Mouse (Mus musculus) E14TG2a.4 (cell line): ENCODE results near the gene Hist1h3d.

Experiments
- H3K27me3 ChIP-seq: 2 replicates; pipeline ENCODE4 v1.6.1; 2014; ENCODE audit warnings: low read length, control low read depth; ENCODE audit not compliant: insufficient read depth
- H3K36me3 ChIP-seq: 2 replicates; pipeline ENCODE4 v1.6.1; 2014; ENCODE audit warnings: low read length, control low read depth; ENCODE audit not compliant: insufficient read depth
- H3K4me1 ChIP-seq: replicated peaks from 2 replicates; pipeline ENCODE4 v1.6.1; 2014; ENCODE audit warnings: low read depth, low read length, control low read depth
- H3K4me3 ChIP-seq: replicated peaks from 2 replicates; pipeline ENCODE4 v1.5.1; 2014; ENCODE audit warnings: mild to moderate bottlenecking, low read length
- H3K9me3 ChIP-seq: 2 replicates; pipeline ENCODE4 v1.6.1; 2014; ENCODE audit warnings: low read length, control low read depth
- CTCF ChIP-seq: conservative IDR thresholded peaks from 2 replicates; pipeline ENCODE4 v1.5.1; 2014; ENCODE audit warnings: low read length
- NANOG ChIP-seq: IDR thresholded peaks from 2 replicates; pipeline ENCODE4 v1.6.1; 2014; ENCODE audit warnings: borderline replicate concordance, low read length, mixed read lengths
- POU5F1 ChIP-seq: IDR thresholded peaks from 2 replicates; pipeline ENCODE4 v1.6.1; 2014; ENCODE audit warnings: low read length, borderline replicate concordance

Hist1h3d gene

DNA sequence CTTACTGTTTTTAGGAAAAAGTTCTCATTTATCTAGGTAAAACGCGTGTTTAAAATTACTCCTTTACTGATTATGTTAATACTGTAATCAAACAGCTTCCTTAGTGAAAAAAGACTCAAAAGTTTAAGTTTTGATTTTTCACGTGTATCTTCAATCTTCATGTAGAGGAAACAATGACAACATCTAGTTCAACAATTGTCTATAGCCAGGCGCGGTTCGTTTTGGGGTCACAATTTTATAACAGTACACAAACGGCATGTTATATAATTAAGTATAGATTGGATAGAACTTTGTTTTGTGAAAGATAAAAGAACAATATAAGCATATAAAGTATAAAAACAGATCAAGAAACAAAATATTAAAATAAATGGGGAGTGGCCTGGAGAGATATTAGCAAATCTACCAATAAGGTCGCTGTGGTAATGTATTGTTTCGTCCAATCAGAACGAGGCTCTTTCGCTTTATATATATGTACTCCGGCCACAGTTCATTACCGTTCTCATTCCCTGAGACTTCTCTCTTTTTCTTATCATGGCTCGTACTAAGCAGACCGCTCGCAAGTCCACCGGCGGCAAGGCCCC lies at the start of gene Hist1h3d:
Gene Hist1h3d, plus strand, starts transcription at position 493 of the 581 bp plus-strand sequence.
- H3K27me3 ChIP-seq: no peaks in the 10 kb centered on the region
- no peaks in the 10 kb centered on the region for H3K9me3 ChIP-seq
- TF ChIP-seq CTCF (no peak), POU5F1 (no peak), NANOG (peak; percentile 15; the same call in 1 of the 2 replicates)
- H3K36me3 ChIP-seq: no peaks in the 10 kb centered on the region
- peaks cover 27% of the 10 kb centered on the region for H3K4me1 ChIP-seq
- H3K4me3 ChIP-seq: peak within 1 kb of the TSS; percentile 78

DNA sequence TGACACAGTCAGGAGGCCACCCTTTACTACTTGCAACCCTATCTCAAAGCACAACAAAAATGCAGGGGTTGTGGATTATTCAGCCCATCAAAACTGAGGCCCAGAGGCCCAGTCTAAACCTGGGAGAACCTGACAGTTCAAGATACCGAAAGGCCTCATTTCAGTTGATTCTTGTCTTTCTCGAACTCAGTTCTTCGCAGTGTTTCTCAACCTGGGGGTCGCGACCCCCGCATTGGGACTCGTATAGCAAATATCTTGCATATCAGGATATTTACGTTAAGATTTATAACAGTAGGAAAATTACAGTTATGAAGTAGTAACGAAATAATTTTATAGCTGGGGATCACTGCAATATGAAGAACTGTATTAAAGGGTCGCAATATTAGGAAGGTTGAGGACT lies 49.7 kb upstream of the Hist1h3d start:
- Histone ChIP-seq H3K36me3 (no peaks in the 10 kb centered on the region), H3K4me1 (peaks cover 32% of the 10 kb centered on the region), H3K4me3 (peak overlapping the region; percentile 80), H3K27me3 (no peaks in the 10 kb centered on the region), H3K9me3 (no peaks in the 10 kb centered on the region)
- TF ChIP-seq CTCF: no peak
- no peak for TF ChIP-seq NANOG
- no peak for TF ChIP-seq POU5F1

- no peaks in the 10 kb centered on the region for H3K9me3 ChIP-seq
- TF ChIP-seq NANOG: no peak
- TF ChIP-seq CTCF: no peak
- no peak for TF ChIP-seq POU5F1
- H3K36me3 ChIP-seq: no peaks in the 10 kb centered on the region
These were observed 49.3 kb upstream of the Hist1h3d start for GRCm38 (mm10) chr13:23526312-23526711.

DNA sequence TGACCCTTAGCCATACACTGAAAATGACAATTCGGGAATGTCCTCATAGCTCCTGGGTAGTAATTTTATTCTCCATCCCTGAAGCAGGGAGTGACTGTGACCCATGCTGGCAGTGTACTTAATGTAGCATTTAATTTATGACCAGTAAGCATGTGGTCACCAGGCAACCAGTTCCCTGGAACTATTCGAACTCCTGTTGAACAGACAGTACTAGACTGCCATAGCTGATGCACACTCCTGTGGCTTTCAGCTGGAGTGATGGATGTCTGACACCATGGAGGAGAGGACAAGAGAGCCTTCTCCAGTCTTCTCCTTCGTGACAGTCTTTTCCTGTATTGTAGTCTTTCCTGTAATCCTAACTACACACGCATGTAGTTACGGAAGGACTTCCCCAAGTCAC lies 46.6 kb upstream of the Hist1h3d start:
- H3K27me3 ChIP-seq: no peaks in the 10 kb centered on the region
- TF ChIP-seq CTCF: no peak
- TF ChIP-seq POU5F1: no peak
- TF ChIP-seq NANOG: no peak
- H3K4me1 ChIP-seq: peaks cover 39% of the 10 kb centered on the region
- H3K9me3 ChIP-seq: no peaks in the 10 kb centered on the region
- H3K4me3 ChIP-seq: no peak overlapping the region
- no peaks in the 10 kb centered on the region for H3K36me3 ChIP-seq

More at GRCm38 (mm10) chr13:23526312-23526711, 49.3 kb upstream of the Hist1h3d start:
- Histone ChIP-seq H3K4me3 (peak overlapping the region; percentile 80), H3K4me1 (peaks cover 28% of the 10 kb centered on the region), H3K27me3 (no peaks in the 10 kb centered on the region)

GRCm38 (mm10) chr13:23529480-23530165 lies 45.9 kb upstream of the Hist1h3d start:
- no peak for TF ChIP-seq CTCF
- no peak for TF ChIP-seq POU5F1
- no peak for TF ChIP-seq NANOG
- H3K4me3 ChIP-seq: peak overlapping the region; percentile 83
- peaks cover 39% of the 10 kb centered on the region for H3K4me1 ChIP-seq
- no peaks in the 10 kb centered on the region for H3K36me3 ChIP-seq
- H3K9me3 ChIP-seq: no peaks in the 10 kb centered on the region
- no peaks in the 10 kb centered on the region for H3K27me3 ChIP-seq

- TF ChIP-seq POU5F1 (no peak), NANOG (no peak)
These were observed 45.2 kb upstream of the Hist1h3d start for GRCm38 (mm10) chr13:23530181-23530900.

GRCm38 (mm10) chr13:23530901-23531875 lies 44.4 kb upstream of the Hist1h3d start, which contains the start of gene Hist1h4h:
Hist1h4h (plus strand) TSS chr13:23531050.
- no peaks in the 10 kb centered on the region for H3K9me3 ChIP-seq
- H3K4me3 ChIP-seq: peak within 1 kb of the TSS; percentile 83
- H3K4me1 ChIP-seq: peaks cover 29% of the 10 kb centered on the region
- no peaks in the 10 kb centered on the region for H3K27me3 ChIP-seq
- TF ChIP-seq POU5F1: no peak
- no peak for TF ChIP-seq NANOG
- TF ChIP-seq CTCF: no peak
- H3K36me3 ChIP-seq: no peaks in the 10 kb centered on the region

More at GRCm38 (mm10) chr13:23530181-23530900, 45.2 kb upstream of the Hist1h3d start:
- Histone ChIP-seq H3K36me3 (no peaks in the 10 kb centered on the region), H3K9me3 (no peaks in the 10 kb centered on the region), H3K27me3 (no peaks in the 10 kb centered on the region), H3K4me3 (peak overlapping the region; percentile 83), H3K4me1 (peaks cover 34% of the 10 kb centered on the region)
